Mouse (Mus musculus): Measurements from ENCODE around the gene Gm49425. TPM values are rescaled to one million over a fixed set of nuclear protein-coding genes. Genes with fewer than 3 reads are reported as not detected.

The Gm49425 gene
- total and polyA plus RNA-seq, 2 experiments from 2014 or later = not detected

DNA sequence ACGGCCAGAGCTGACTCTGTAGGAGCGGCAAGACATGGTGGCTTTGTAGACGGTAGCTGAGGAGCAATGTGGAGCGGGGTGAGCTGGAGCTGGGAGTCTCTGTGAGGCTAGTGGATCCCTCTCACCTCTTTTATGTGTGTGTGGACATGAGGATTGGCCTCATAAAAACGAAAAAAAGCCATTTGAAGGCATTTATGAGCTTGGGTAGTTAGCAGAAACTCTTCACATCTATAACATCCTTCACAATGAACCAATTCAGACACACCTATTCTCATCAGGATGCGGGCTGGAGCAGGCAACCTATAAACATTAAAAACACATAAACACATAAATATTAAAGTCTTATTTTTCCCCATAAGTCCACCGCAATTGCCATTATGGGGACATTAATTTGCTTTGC lies 15.7 kb upstream of the Gm49425 start, which contains the start of gene Krt84:
Gene Krt84 (minus strand): TSS at position 101 of the 400 bp plus-strand sequence.
- no peak for ATAC-seq (ENCODE audit: insufficient read depth, low read depth)
- 76% methylated on average over 7 of the region's 7 CpGs for WGBS

GRCm38 (mm10) chr15:101522556-101523232 lies 5.6 kb upstream of the Gm49425 start:
- ATAC-seq (ENCODE audit: insufficient read depth, low read depth) (no peak), DNase-seq (ENCODE audit: low spot score) (no peak)
- H3K4me2 ChIP-seq (ENCODE audit: low read depth, low read length) = no peak overlapping the region
- 0 out of 2 replicates have a peak, but pooled peaks cover 13% of the 10 kb centered on the region for H3K27me3 ChIP-seq (ENCODE audit: control insufficient read depth, insufficient read depth, low read length)
- H3K9ac ChIP-seq (replicated peaks; ENCODE audit: low read depth, low read length) = no peak overlapping the region
- H3K36me3 ChIP-seq (replicated peaks; ENCODE audit: control insufficient read depth, insufficient read depth, low read length) = no peaks in the 10 kb centered on the region
- H3K4me1 ChIP-seq (ENCODE audit: control insufficient read depth, insufficient read depth) = no peaks in the 10 kb centered on the region
- H3K9me3 ChIP-seq (replicated peaks; ENCODE audit: control insufficient read depth, low read length) = no peaks in the 10 kb centered on the region
- H3K27ac ChIP-seq (ENCODE audit: low read depth) = no peak overlapping the region
- no peak overlapping the region for H3K4me3 ChIP-seq (ENCODE audit: low read depth, low read length)
- TF ChIP-seq CTCF (IDR thresholded peaks at IDR 0.05; ENCODE audit: low read depth) (no peak), EP300 (IDR thresholded peaks at IDR 0.05; ENCODE audit: low read depth) (no peak)
- 66% methylated on average over 4 of the region's 4 CpGs for WGBS

More for the DNA sequence above, 15.7 kb upstream of the Gm49425 start, which contains the start of gene Krt84:
- no peaks in the 10 kb centered on the region for H3K27me3 ChIP-seq (ENCODE audit: control insufficient read depth, insufficient read depth, low read length)
- H3K27ac ChIP-seq (ENCODE audit: low read depth) = no peak within 1 kb of the TSS
- H3K9ac ChIP-seq (replicated peaks; ENCODE audit: low read depth, low read length) = no peak within 1 kb of the TSS
- H3K9me3 ChIP-seq (replicated peaks; ENCODE audit: control insufficient read depth, low read length) = no peaks in the 10 kb centered on the region
- H3K4me2 ChIP-seq (ENCODE audit: low read depth, low read length) = no peak within 1 kb of the TSS
- no peaks in the 10 kb centered on the region for H3K4me1 ChIP-seq (ENCODE audit: control insufficient read depth, insufficient read depth)
- H3K36me3 ChIP-seq (replicated peaks; ENCODE audit: control insufficient read depth, insufficient read depth, low read length) = no peaks in the 10 kb centered on the region
- no peak for DNase-seq (ENCODE audit: low spot score)
- no peak for TF ChIP-seq CTCF (IDR thresholded peaks at IDR 0.05; ENCODE audit: low read depth)
- TF ChIP-seq EP300 (IDR thresholded peaks at IDR 0.05; ENCODE audit: low read depth) = no peak
- no peak within 1 kb of the TSS for H3K4me3 ChIP-seq (ENCODE audit: low read depth, low read length)

DNA sequence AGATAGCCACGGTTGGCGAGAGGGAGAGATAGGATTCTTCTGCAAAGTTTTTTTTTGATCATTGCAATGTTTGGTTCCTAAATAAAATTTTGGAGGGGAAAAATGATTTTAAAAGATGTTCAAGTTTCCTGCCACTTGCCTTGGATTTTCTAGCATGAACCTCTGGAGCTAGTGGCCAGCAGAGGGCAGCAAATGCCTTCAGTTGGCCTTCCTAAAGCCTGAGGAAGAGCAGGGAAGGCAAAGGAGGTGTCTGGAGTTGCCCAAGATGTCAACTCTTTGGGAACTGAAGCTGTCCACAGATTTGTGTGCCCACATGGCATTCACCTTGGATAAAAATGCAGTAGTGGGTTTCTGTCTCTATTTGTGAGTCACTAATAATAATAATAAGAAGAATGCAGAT lies 2.7 kb upstream of the Gm49425 start:
- no peaks in the 10 kb centered on the region for H3K4me1 ChIP-seq (ENCODE audit: control insufficient read depth, insufficient read depth)
- DNase-seq (ENCODE audit: low spot score) (peak; percentile 69), ATAC-seq (ENCODE audit: insufficient read depth, low read depth) (no peak)
- H3K27ac ChIP-seq (ENCODE audit: low read depth) = no peak overlapping the region
- no peaks in the 10 kb centered on the region for H3K9me3 ChIP-seq (replicated peaks; ENCODE audit: control insufficient read depth, low read length)
- no peaks in the 10 kb centered on the region for H3K27me3 ChIP-seq (ENCODE audit: control insufficient read depth, insufficient read depth, low read length)
- no peak overlapping the region for H3K4me2 ChIP-seq (ENCODE audit: low read depth, low read length)
- TF ChIP-seq CTCF (IDR thresholded peaks at IDR 0.05; ENCODE audit: low read depth) (peak; percentile 89), EP300 (IDR thresholded peaks at IDR 0.05; ENCODE audit: low read depth) (no peak)
- 11% methylated on average over 2 of the region's 2 CpGs for WGBS
- H3K4me3 ChIP-seq (ENCODE audit: low read depth, low read length) = no peak overlapping the region
- no peaks in the 10 kb centered on the region for H3K36me3 ChIP-seq (replicated peaks; ENCODE audit: control insufficient read depth, insufficient read depth, low read length)
- no peak overlapping the region for H3K9ac ChIP-seq (replicated peaks; ENCODE audit: low read depth, low read length)

- Histone ChIP-seq H3K4me2 (ENCODE audit: low read depth, low read length) (no peak overlapping the region), H3K27me3 (ENCODE audit: control insufficient read depth, insufficient read depth, low read length) (no peaks in the 10 kb centered on the region), H3K36me3 (replicated peaks; ENCODE audit: control insufficient read depth, insufficient read depth, low read length) (no peaks in the 10 kb centered on the region), H3K4me3 (ENCODE audit: low read depth, low read length) (no peak overlapping the region), H3K4me1 (ENCODE audit: control insufficient read depth, insufficient read depth) (0 out of 2 replicates have a peak, but pooled peaks cover 6% of the 10 kb centered on the region), H3K9ac (replicated peaks; ENCODE audit: low read depth, low read length) (no peak overlapping the region), H3K9me3 (replicated peaks; ENCODE audit: control insufficient read depth, low read length) (no peaks in the 10 kb centered on the region), H3K27ac (ENCODE audit: low read depth) (no peak overlapping the region)
- TF ChIP-seq EP300 (IDR thresholded peaks at IDR 0.05; ENCODE audit: low read depth) (no peak), CTCF (IDR thresholded peaks at IDR 0.05; ENCODE audit: low read depth) (no peak)
- ATAC-seq (ENCODE audit: insufficient read depth, low read depth) = no peak
- 65% methylated on average over 9 of the region's 9 CpGs for WGBS
- DNase-seq (ENCODE audit: low spot score) = no peak
These were observed 8.8 kb downstream of the Gm49425 start for GRCm38 (mm10) chr15:101508247-101508646.

- Histone ChIP-seq H3K4me3 (ENCODE audit: low read depth, low read length) (no peak overlapping the region), H3K4me2 (ENCODE audit: low read depth, low read length) (no peak overlapping the region), H3K4me1 (ENCODE audit: control insufficient read depth, insufficient read depth) (0 out of 2 replicates have a peak, but pooled peaks cover 6% of the 10 kb centered on the region), H3K9ac (replicated peaks; ENCODE audit: low read depth, low read length) (no peak overlapping the region), H3K27me3 (ENCODE audit: control insufficient read depth, insufficient read depth, low read length) (no peaks in the 10 kb centered on the region), H3K27ac (ENCODE audit: low read depth) (no peak overlapping the region), H3K9me3 (replicated peaks; ENCODE audit: control insufficient read depth, low read length) (no peaks in the 10 kb centered on the region), H3K36me3 (replicated peaks; ENCODE audit: control insufficient read depth, insufficient read depth, low read length) (no peaks in the 10 kb centered on the region)
- ATAC-seq (ENCODE audit: insufficient read depth, low read depth) (no peak), DNase-seq (ENCODE audit: low spot score) (no peak)
- 44% methylated on average over 14 of the region's 14 CpGs for WGBS
- no peak for TF ChIP-seq EP300 (IDR thresholded peaks at IDR 0.05; ENCODE audit: low read depth)
- TF ChIP-seq CTCF (IDR thresholded peaks at IDR 0.05; ENCODE audit: low read depth) = no peak
These were observed 9.9 kb downstream of the Gm49425 start for GRCm38 (mm10) chr15:101506896-101507758.
